Mouse (Mus musculus): Measurements from ENCODE around the gene Tfdp2. TPM values are rescaled to one million over a fixed set of nuclear protein-coding genes. Genes with fewer than 3 reads are reported as not detected.
A peak's percentile ranks its signal among the peaks of the same experiment; 100 is the strongest.

The Tfdp2 gene
- polyA plus RNA-seq, 1 experiment, result 59.5 TPM

GRCm38 (mm10) chr9:96353799-96354198 is 157.7 kb downstream of the Tfdp2 start:
- TF ChIP-seq EP300 (IDR thresholded peaks at IDR 0.05; ENCODE audit: insufficient read depth, low read depth, low read length) (no peak), POLR2A (IDR thresholded peaks at IDR 0.05; ENCODE audit: insufficient read depth, low read length) (no peak), CTCF (IDR thresholded peaks at IDR 0.05; ENCODE audit: low read depth, low read length) (no peak)
- no peak overlapping the region for H3K4me3 ChIP-seq (ENCODE audit: low read depth, low read length)
- H3K27ac ChIP-seq (ENCODE audit: insufficient read depth, low read length), result no peak overlapping the region

DNA sequence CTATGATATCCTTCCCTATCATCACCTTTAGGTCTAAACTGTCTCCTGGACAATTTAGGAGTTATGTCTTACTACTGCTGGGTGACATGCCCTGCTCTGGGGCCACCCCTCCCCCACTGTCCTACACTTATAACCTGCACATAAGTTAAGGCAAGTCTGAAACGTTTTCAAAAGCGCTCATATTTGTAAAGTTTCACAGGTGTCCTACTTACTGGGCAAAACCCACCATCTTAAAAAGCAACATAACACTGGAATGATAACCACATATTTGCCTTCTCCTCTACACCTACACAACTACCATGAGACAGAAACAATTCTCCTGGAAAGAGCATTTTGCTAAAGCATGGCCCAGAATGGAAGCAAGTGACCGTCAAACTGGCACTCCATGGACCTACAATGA is 164.0 kb downstream of the Tfdp2 start:
- H3K9me3 ChIP-seq (replicated peaks; ENCODE audit: control insufficient read depth, insufficient read depth, low read length, poor library complexity, severe bottlenecking), result no peaks in the 10 kb centered on the region
- H3K4me1 ChIP-seq (ENCODE audit: control insufficient read depth, insufficient read depth, low read length), result peaks cover 1% of the 10 kb centered on the region
- H3K36me3 ChIP-seq (ENCODE audit: control insufficient read depth, insufficient read depth, low read length, poor library complexity, severe bottlenecking), result no peaks in the 10 kb centered on the region; the same call in 1 of the 2 replicates
- TF ChIP-seq EP300 (IDR thresholded peaks at IDR 0.05; ENCODE audit: insufficient read depth, low read depth, low read length) (no peak), POLR2A (IDR thresholded peaks at IDR 0.05; ENCODE audit: insufficient read depth, low read length) (no peak), CTCF (IDR thresholded peaks at IDR 0.05; ENCODE audit: low read depth, low read length) (no peak)
- H3K27me3 ChIP-seq (ENCODE audit: control insufficient read depth, insufficient read depth, low read length, poor library complexity, severe bottlenecking), result no peaks in the 10 kb centered on the region
- H3K9ac ChIP-seq (ENCODE audit: low read depth, poor library complexity, severe bottlenecking), result no peak overlapping the region
- H3K27ac ChIP-seq (ENCODE audit: insufficient read depth, low read length), result no peak overlapping the region
- no peak overlapping the region for H3K4me3 ChIP-seq (ENCODE audit: low read depth, low read length)

More at GRCm38 (mm10) chr9:96353799-96354198, 157.7 kb downstream of the Tfdp2 start:
- no peaks in the 10 kb centered on the region for H3K9me3 ChIP-seq (replicated peaks; ENCODE audit: control insufficient read depth, insufficient read depth, low read length, poor library complexity, severe bottlenecking)
- no peak overlapping the region for H3K9ac ChIP-seq (ENCODE audit: low read depth, poor library complexity, severe bottlenecking)
- no peaks in the 10 kb centered on the region for H3K27me3 ChIP-seq (ENCODE audit: control insufficient read depth, insufficient read depth, low read length, poor library complexity, severe bottlenecking)
- no peaks in the 10 kb centered on the region; the same call in 1 of the 2 replicates for H3K36me3 ChIP-seq (ENCODE audit: control insufficient read depth, insufficient read depth, low read length, poor library complexity, severe bottlenecking)
- peaks cover 2% of the 10 kb centered on the region for H3K4me1 ChIP-seq (ENCODE audit: control insufficient read depth, insufficient read depth, low read length)

DNA sequence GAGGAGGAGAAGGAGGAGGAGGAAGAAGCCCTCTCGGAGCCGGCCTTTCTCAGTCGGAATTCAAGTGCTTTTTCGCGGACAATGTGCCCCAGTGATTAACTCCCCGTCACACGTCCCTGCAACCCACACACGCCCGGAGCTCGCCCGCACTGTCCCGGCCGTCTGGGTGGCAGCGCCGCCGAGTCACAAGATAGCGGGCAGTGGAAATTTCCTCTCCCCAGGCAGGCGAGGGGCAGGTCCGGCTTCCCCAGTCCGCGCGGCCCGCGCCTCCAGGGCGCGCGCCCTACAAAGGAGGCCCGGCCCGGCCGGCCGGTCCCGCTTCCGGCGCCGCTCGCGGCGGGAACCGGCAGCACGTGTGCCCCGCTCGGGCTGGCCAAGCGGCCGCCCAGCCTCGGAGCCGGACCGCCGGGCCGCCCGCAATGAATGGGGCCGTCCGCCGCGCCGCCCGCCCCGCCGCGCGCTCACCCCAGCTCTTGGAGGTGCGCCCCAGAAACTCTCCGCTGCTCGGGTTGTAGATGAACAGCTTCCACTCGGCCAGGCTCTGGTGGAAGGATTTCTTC is 167.6 kb downstream of the Tfdp2 start:
- H3K9me3 ChIP-seq (replicated peaks; ENCODE audit: control insufficient read depth, insufficient read depth, low read length, poor library complexity, severe bottlenecking), result no peaks in the 10 kb centered on the region
- H3K4me1 ChIP-seq (ENCODE audit: control insufficient read depth, insufficient read depth, low read length), result peaks cover 1% of the 10 kb centered on the region
- TF ChIP-seq POLR2A (IDR thresholded peaks at IDR 0.05; ENCODE audit: insufficient read depth, low read length), result no peak
- no peak for TF ChIP-seq EP300 (IDR thresholded peaks at IDR 0.05; ENCODE audit: insufficient read depth, low read depth, low read length)
- no peak for TF ChIP-seq CTCF (IDR thresholded peaks at IDR 0.05; ENCODE audit: low read depth, low read length)
- H3K4me3 ChIP-seq (ENCODE audit: low read depth, low read length), result peak overlapping the region; percentile 95
- H3K27me3 ChIP-seq (ENCODE audit: control insufficient read depth, insufficient read depth, low read length, poor library complexity, severe bottlenecking), result no peaks in the 10 kb centered on the region
- H3K9ac ChIP-seq (ENCODE audit: low read depth, poor library complexity, severe bottlenecking), result peak overlapping the region; percentile 98
- H3K36me3 ChIP-seq (ENCODE audit: control insufficient read depth, insufficient read depth, low read length, poor library complexity, severe bottlenecking), result no peaks in the 10 kb centered on the region; the same call in 1 of the 2 replicates
- H3K27ac ChIP-seq (ENCODE audit: insufficient read depth, low read length), result peak overlapping the region; percentile 74

GRCm38 (mm10) chr9:96364141-96364838 is 168.2 kb downstream of the Tfdp2 start, which contains the start of gene Atp1b3:
Gene Atp1b3 (minus strand): TSS chr9:96364442.
- Histone ChIP-seq H3K27ac (ENCODE audit: insufficient read depth, low read length) (peak within 1 kb of the TSS; percentile 74), H3K9me3 (replicated peaks; ENCODE audit: control insufficient read depth, insufficient read depth, low read length, poor library complexity, severe bottlenecking) (no peaks in the 10 kb centered on the region), H3K27me3 (ENCODE audit: control insufficient read depth, insufficient read depth, low read length, poor library complexity, severe bottlenecking) (no peaks in the 10 kb centered on the region), H3K4me3 (ENCODE audit: low read depth, low read length) (peak within 1 kb of the TSS; percentile 95), H3K36me3 (ENCODE audit: control insufficient read depth, insufficient read depth, low read length, poor library complexity, severe bottlenecking) (no peaks in the 10 kb centered on the region; the same call in 1 of the 2 replicates), H3K9ac (ENCODE audit: low read depth, poor library complexity, severe bottlenecking) (peak within 1 kb of the TSS; percentile 98), H3K4me1 (ENCODE audit: control insufficient read depth, insufficient read depth, low read length) (peaks cover 1% of the 10 kb centered on the region)
- TF ChIP-seq POLR2A (IDR thresholded peaks at IDR 0.05; ENCODE audit: insufficient read depth, low read length) (peak; percentile 61), EP300 (IDR thresholded peaks at IDR 0.05; ENCODE audit: insufficient read depth, low read depth, low read length) (no peak)

- H3K9me3 ChIP-seq (replicated peaks; ENCODE audit: control insufficient read depth, insufficient read depth, low read length, poor library complexity, severe bottlenecking), result no peaks in the 10 kb centered on the region
- H3K27ac ChIP-seq (ENCODE audit: insufficient read depth, low read length), result no peak overlapping the region
- H3K27me3 ChIP-seq (ENCODE audit: control insufficient read depth, insufficient read depth, low read length, poor library complexity, severe bottlenecking), result no peaks in the 10 kb centered on the region
- H3K4me3 ChIP-seq (ENCODE audit: low read depth, low read length), result no peak overlapping the region
- H3K9ac ChIP-seq (ENCODE audit: low read depth, poor library complexity, severe bottlenecking), result no peak overlapping the region
- H3K36me3 ChIP-seq (ENCODE audit: control insufficient read depth, insufficient read depth, low read length, poor library complexity, severe bottlenecking), result no peaks in the 10 kb centered on the region
- peaks cover 1% of the 10 kb centered on the region for H3K4me1 ChIP-seq (ENCODE audit: control insufficient read depth, insufficient read depth, low read length)
- no peak for TF ChIP-seq EP300 (IDR thresholded peaks at IDR 0.05; ENCODE audit: insufficient read depth, low read depth, low read length)
- no peak for TF ChIP-seq POLR2A (IDR thresholded peaks at IDR 0.05; ENCODE audit: insufficient read depth, low read length)
- TF ChIP-seq CTCF (IDR thresholded peaks at IDR 0.05; ENCODE audit: low read depth, low read length), result no peak
These were observed 169.3 kb downstream of the Tfdp2 start for GRCm38 (mm10) chr9:96365271-96365872.

All from ES-Bruce4 (cell line).